Mouse (Mus musculus): ENCODE results near the gene En2.
A peak's percentile ranks its signal among the peaks of the same experiment; 100 is the strongest.

En2 gene

GRCm38 (mm10) chr5:28191201-28192098, 26.0 kb downstream of the En2 start:
- DNase-seq: no peak

- no peak for DNase-seq
Measured at GRCm38 (mm10) chr5:28192099-28192454, 26.6 kb downstream of the En2 start.

- DNase-seq: no peak
Measured at GRCm38 (mm10) chr5:28195473-28195872, 30.0 kb downstream of the En2 start.

GRCm38 (mm10) chr5:28199089-28199873, 33.8 kb downstream of the En2 start:
- no peak for DNase-seq

- no peak for DNase-seq
Measured at GRCm38 (mm10) chr5:28203086-28203485, 37.6 kb downstream of the En2 start.

- no peak for DNase-seq
Measured at GRCm38 (mm10) chr5:28204678-28205077, 39.2 kb downstream of the En2 start.

- DNase-seq: no peak
Measured at GRCm38 (mm10) chr5:28206448-28206847, 41.0 kb downstream of the En2 start.

GRCm38 (mm10) chr5:28207043-28207442, 41.5 kb downstream of the En2 start:
- DNase-seq: no peak

GRCm38 (mm10) chr5:28208726-28209520, 43.4 kb downstream of the En2 start:
- DNase-seq: no peak

GRCm38 (mm10) chr5:28209549-28210431, 44.3 kb downstream of the En2 start:
- peak; percentile 17 for DNase-seq

GRCm38 (mm10) chr5:28210591-28211550, 45.4 kb downstream of the En2 start:
- DNase-seq: no peak

- no peak for DNase-seq
Measured at GRCm38 (mm10) chr5:28211651-28212310, 46.3 kb downstream of the En2 start.

GRCm38 (mm10) chr5:28213441-28213840, 47.9 kb downstream of the En2 start:
- DNase-seq: no peak

- DNase-seq: no peak
Measured at GRCm38 (mm10) chr5:28219596-28219995, 54.1 kb downstream of the En2 start.

Data from kidney, adult 11 months (tissue).